Mouse (Mus musculus) left cerebral cortex, adult 8-10 months (tissue): ENCODE measurements at regions not wholly inside any gene's neighbourhood (a gene's known extent, or its start where the extent isn't known, plus 50 kb on each side); places are given as distances from the start of the nearest gene placed in this dataset.

Source experiments
- DNase-seq, 2 experiments: peaks; one replicate each; pipeline ENCODE4 v3.0.0; 2022; ENCODE audit warnings: low spot score in 2 of 2
- microRNA-seq, 2 experiments: library from miRNA; unstranded; fragments of <30 nt; microRNA quantifications; one replicate each; pipeline ENCODE4 v1.2.0; 2022

- no peak for DNase-seq
Measured at GRCm38 (mm10) chr2:94590494-94590893, 152.6 kb upstream of the Api5 start.

- DNase-seq: no peak
Measured at GRCm38 (mm10) chr2:94587255-94587654, 149.3 kb upstream of the Api5 start.

- no peak for DNase-seq
Measured at GRCm38 (mm10) chr2:94571646-94572045, 133.7 kb upstream of the Api5 start.

- DNase-seq: no peak
Measured at GRCm38 (mm10) chr2:94541230-94541905, 103.4 kb upstream of the Api5 start.

- no peak for DNase-seq
Measured at GRCm38 (mm10) chr2:94536631-94537030, 98.7 kb upstream of the Api5 start.

GRCm38 (mm10) chr2:94531175-94531574, 93.2 kb upstream of the Api5 start:
- no peak for DNase-seq

- DNase-seq: no peak
Measured at GRCm38 (mm10) chr2:94524536-94524935, 86.6 kb upstream of the Api5 start.

- no peak for DNase-seq
Measured at GRCm38 (mm10) chr2:94516866-94517265, 78.9 kb upstream of the Api5 start.

- DNase-seq: peak in 1 of 2 experiments; percentile 45
Measured at GRCm38 (mm10) chr2:94512027-94512426, 74.1 kb upstream of the Api5 start.

- no peak for DNase-seq
Measured at GRCm38 (mm10) chr2:94500649-94501048, 62.7 kb upstream of the Api5 start.

- DNase-seq: no peak
Measured at GRCm38 (mm10) chr2:94498516-94498915, 60.6 kb upstream of the Api5 start.

Small RNAs in the stretch of these regions (microRNA-seq; reads per million reads assigned to microRNA genes)
- gene Gm44461: 0 reads per million in 2 experiments
